15 mouse cellular contexts compared by ENCODE assay signal in genomic region chr2:58626136-58626769, GRCm38 (mm10). TPM values are rescaled to one million over a fixed set of nuclear protein-coding genes. Genes with fewer than 3 reads are reported as not detected.
A peak's percentile ranks its signal among the peaks of the same experiment; 100 is the strongest.
DNase-seq lines count a peak whose midpoint lies in the region; ATAC-seq and TF ChIP-seq lines count a peak whose summit lies in the region.
"Had no signal": no experiment of that assay in that cellular context is flagged by ENCODE, and none has a peak within 500 bp of the region (broad histone marks: within the 10 kb centered on the region; RNA-seq: fewer than 3 reads in every experiment).

No protein-coding gene starts in this region.

- no peak overlapping the region for H3K27ac ChIP-seq in gastrocnemius, adult 2 months
- H3K27ac ChIP-seq in kidney, embryonic 15.5 days = no peak overlapping the region
- H3K27ac ChIP-seq: hindbrain, embryonic 15.5 days; liver, embryonic 12.5 days had no signal

- no peaks in the 10 kb centered on the region for H3K27me3 ChIP-seq in E14TG2a.4 (ENCODE audit: insufficient read depth, low read length)
- H3K27me3 ChIP-seq in kidney, embryonic 15.5 days = no peaks in the 10 kb centered on the region
- H3K27me3 ChIP-seq: liver, embryonic 12.5 days had no signal

- peaks cover 6% of the 10 kb centered on the region; the same call in 1 of the 2 replicates for H3K9me3 ChIP-seq in E14TG2a.4 (ENCODE audit: low read length)
- no peaks in the 10 kb centered on the region for H3K9me3 ChIP-seq in kidney, embryonic 15.5 days (replicated peaks)
- H3K9me3 ChIP-seq: hindbrain, embryonic 15.5 days; liver, embryonic 12.5 days had no signal

- peaks cover 4% of the 10 kb centered on the region for H3K36me3 ChIP-seq in E14TG2a.4 (ENCODE audit: insufficient read depth, low read length)
- no peaks in the 10 kb centered on the region for H3K36me3 ChIP-seq in kidney, embryonic 15.5 days
- H3K36me3 ChIP-seq: hindbrain, embryonic 15.5 days; liver, embryonic 12.5 days had no signal

- DNase-seq in gastrocnemius, adult 2 months = no peak
- DNase-seq in gastrocnemius, postnatal 36 days = no peak
- DNase-seq in ZHBTc4 (ENCODE audit: low read depth, low spot score) = peak; percentile 85
- DNase-seq in mesoderm, embryonic 11.5 days (ENCODE audit: low read depth, low spot score) = peak; percentile 19
- DNase-seq in retina, embryonic 14.5 days (ENCODE audit: low spot score) = no peak
- DNase-seq: adrenal gland, adult 2 months; cerebellum, postnatal 14 days; layer of hippocampus, adult 9-11 months; thymus, adult 2 months had no signal

- no peak for ATAC-seq in kidney, embryonic 15.5 days (replicated peaks; ENCODE audit: low FRiP score)
- ATAC-seq: liver, embryonic 12.5 days; Patski had no signal

- TF ChIP-seq CTCF in gastrocnemius, adult 2 months (IDR thresholded peaks at IDR 0.05) = no peak
- TF ChIP-seq CTCF in E14TG2a.4 (conservative IDR thresholded peaks at IDR 0.05; ENCODE audit: low read length) = no peak

- peaks cover 56% of the 10 kb centered on the region for H3K4me1 ChIP-seq in E14TG2a.4 (replicated peaks; ENCODE audit: low read depth, low read length)
- no peaks in the 10 kb centered on the region for H3K4me1 ChIP-seq in kidney, embryonic 15.5 days
- H3K4me1 ChIP-seq: hindbrain, embryonic 15.5 days; liver, embryonic 12.5 days had no signal

- no peak overlapping the region for H3K4me2 ChIP-seq in kidney, embryonic 15.5 days
- H3K4me2 ChIP-seq: heart, embryonic 11.5 days; hindbrain, embryonic 15.5 days; liver, embryonic 12.5 days had no signal

- WGBS in kidney, embryonic 15.5 days = 30% methylated on average over 8 of the region's 8 CpGs

- H3K4me3 ChIP-seq in gastrocnemius, adult 2 months = 0 out of 2 replicates have a peak overlapping the region, but pooled peaks have one; percentile 9
- H3K4me3 ChIP-seq in E14TG2a.4 (replicated peaks; ENCODE audit: low read length) = peak overlapping the region; percentile 65
- no peak overlapping the region for H3K4me3 ChIP-seq in kidney, embryonic 15.5 days (replicated peaks)
- H3K4me3 ChIP-seq: hindbrain, embryonic 15.5 days; liver, embryonic 12.5 days had no signal

- intact Hi-C loops in gastrocnemius, adult 2 months (cut with DNase I) = no loop called here
- intact Hi-C loops in gastrocnemius, postnatal 36 days (cut with DNase I) = loop anchor here (10.0 kb wide), 1 partner anchor 901 kb away; no protein-coding TSS in a partner anchor

- no peak overlapping the region for H3K9ac ChIP-seq in kidney, embryonic 15.5 days
- H3K9ac ChIP-seq: hindbrain, embryonic 15.5 days; liver, embryonic 12.5 days had no signal

RNA-seq across cellular contexts. Expression of gene Upp2, which starts 59.2 kb away (rescaled TPM):
- total RNA-seq in gastrocnemius, adult 2 months (2021) = 1 to 10 TPM; 2.0 to 2.4 TPM
- total RNA-seq in gastrocnemius, postnatal 36 days (2021) = 1 to 10 TPM; 2.4 to 2.5 TPM
- 7.7 and 7.8 TPM in 2 replicates for polyA plus RNA-seq in kidney, embryonic 15.5 days (2015; fragmentation: Nextera tagmentation; extraction: Ambion mirVana)

RNA-seq across cellular contexts. Expression of gene Acvr1, which starts 59.3 kb away (rescaled TPM):
- total RNA-seq in gastrocnemius, adult 2 months (2021) = 10 to 100 TPM; 17.6 to 23.2 TPM
- 10 to 100 TPM; 10.3 to 12.3 TPM for total RNA-seq in gastrocnemius, postnatal 36 days (2021)
- polyA plus RNA-seq in kidney, embryonic 15.5 days (2015; fragmentation: Nextera tagmentation; extraction: Ambion mirVana) = 5.2 and 5.7 TPM in 2 replicates

Comparison
In these comparisons a context has a peak if more than half of its experiments do, and no peak if none do; other contexts are left out.
1. DNase-seq: peak in ZHBTc4 (single experiment) and mesoderm, embryonic 11.5 days (single experiment); none in gastrocnemius, adult 2 months (single experiment), gastrocnemius, postnatal 36 days (0 of 2) and retina, embryonic 14.5 days (single experiment).